24 mouse cellular contexts compared by ENCODE assay signal in the genomic region with DNA sequence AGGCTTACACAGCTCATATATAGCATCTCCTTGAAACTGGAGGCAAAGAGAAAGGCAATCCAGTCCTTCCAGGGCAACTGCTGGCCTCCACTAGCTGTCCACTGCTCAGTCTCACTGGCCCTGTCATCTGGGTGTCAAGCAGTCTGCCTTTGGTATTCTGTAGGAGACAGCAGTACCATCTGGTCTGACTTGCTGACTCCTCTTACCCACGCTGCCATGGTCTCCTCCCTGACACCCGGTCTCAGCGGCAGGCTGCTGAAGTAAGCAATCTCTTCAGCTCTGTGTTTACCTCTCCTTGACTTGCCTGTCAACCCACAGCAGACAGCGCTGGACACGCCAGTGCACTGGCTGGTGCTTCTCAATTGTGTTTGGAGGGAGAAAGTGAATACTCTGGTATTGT.
A peak's percentile ranks its signal among the peaks of the same experiment; 100 is the strongest.
DNase-seq lines count a peak whose midpoint lies in the region; ATAC-seq and TF ChIP-seq lines count a peak whose summit lies in the region.
"Had no signal": no experiment of that assay in that cellular context is flagged by ENCODE, and none has a peak within 500 bp of the region (broad histone marks: within the 10 kb centered on the region; RNA-seq: fewer than 3 reads in every experiment).

No protein-coding gene starts in this region.

- peak; percentile 13 to 52 for DNase-seq in kidney, postnatal 4 days
- no peak for DNase-seq in kidney, postnatal 25 days
- DNase-seq in midbrain, postnatal 0 days (ENCODE audit: low spot score) = peak; percentile 5
- DNase-seq in midbrain, embryonic 14.5 days = no peak
- DNase-seq in lung, postnatal 14 days = peak; percentile 12
- no peak for DNase-seq in adrenal gland, adult 8-10 months
- DNase-seq: adrenal gland, postnatal 25 days; cerebellum, adult 11-12 months; cerebellum, adult 9-11 months; gastrocnemius, postnatal 14 days; heart, postnatal 10 days; kidney, postnatal 10 days; right cerebral cortex, postnatal 4 days; thymus, postnatal 4 days had no signal

- no peak overlapping the region for H3K27ac ChIP-seq in hindbrain, embryonic 15.5 days (replicated peaks)
- no peak overlapping the region for H3K27ac ChIP-seq in hindbrain, embryonic 16.5 days (ENCODE audit: low read depth, low read length)
- H3K27ac ChIP-seq in midbrain, postnatal 0 days (ENCODE audit: low read depth, low read length) = no peak overlapping the region
- H3K27ac ChIP-seq in midbrain, embryonic 14.5 days (replicated peaks; ENCODE audit: low read depth, low read length) = no peak overlapping the region
- H3K27ac ChIP-seq: embryonic facial prominence, embryonic 15.5 days; forebrain, embryonic 13.5 days; heart, embryonic 13.5 days; left cerebral cortex, adult 2 months; limb, embryonic 13.5 days; midbrain, embryonic 15.5 days had no signal

- H3K9ac ChIP-seq in hindbrain, embryonic 15.5 days = no peak overlapping the region
- H3K9ac ChIP-seq in hindbrain, embryonic 16.5 days (ENCODE audit: low read depth, low read length) = no peak overlapping the region
- H3K9ac ChIP-seq in midbrain, postnatal 0 days (replicated peaks; ENCODE audit: low read length, poor library complexity, severe bottlenecking) = no peak overlapping the region
- no peak overlapping the region for H3K9ac ChIP-seq in midbrain, embryonic 14.5 days (replicated peaks; ENCODE audit: low read length)
- H3K9ac ChIP-seq: embryonic facial prominence, embryonic 15.5 days; forebrain, embryonic 13.5 days; heart, embryonic 13.5 days; limb, embryonic 13.5 days; midbrain, embryonic 15.5 days had no signal

- 0 out of 2 replicates have a peak, but pooled peaks cover 4% of the 10 kb centered on the region for H3K27me3 ChIP-seq in hindbrain, embryonic 15.5 days
- H3K27me3 ChIP-seq in hindbrain, embryonic 16.5 days (replicated peaks; ENCODE audit: control insufficient read depth, insufficient read depth, low read length) = no peaks in the 10 kb centered on the region
- H3K27me3 ChIP-seq in midbrain, postnatal 0 days (ENCODE audit: insufficient read depth, low read length) = no peaks in the 10 kb centered on the region
- 0 out of 2 replicates have a peak, but pooled peaks cover 9% of the 10 kb centered on the region for H3K27me3 ChIP-seq in midbrain, embryonic 14.5 days (ENCODE audit: control insufficient read depth, insufficient read depth, low read length)

- H3K4me2 ChIP-seq in hindbrain, embryonic 15.5 days = no peak overlapping the region
- no peak overlapping the region for H3K4me2 ChIP-seq in hindbrain, embryonic 16.5 days (ENCODE audit: low read length)
- no peak overlapping the region for H3K4me2 ChIP-seq in midbrain, postnatal 0 days (ENCODE audit: low read depth, low read length, poor library complexity, severe bottlenecking)
- no peak overlapping the region for H3K4me2 ChIP-seq in midbrain, embryonic 14.5 days (ENCODE audit: low read length)
- H3K4me2 ChIP-seq: embryonic facial prominence, embryonic 15.5 days; forebrain, embryonic 13.5 days; heart, embryonic 13.5 days; limb, embryonic 13.5 days; liver, embryonic 11.5 days; midbrain, embryonic 15.5 days had no signal

- TF ChIP-seq CTCF in midbrain, postnatal 0 days (IDR thresholded peaks at IDR 0.05) = no peak

- no peaks in the 10 kb centered on the region for H3K4me1 ChIP-seq in hindbrain, embryonic 15.5 days (replicated peaks)
- no peaks in the 10 kb centered on the region for H3K4me1 ChIP-seq in hindbrain, embryonic 16.5 days (ENCODE audit: control insufficient read depth, insufficient read depth, low read depth, low read length)
- H3K4me1 ChIP-seq in midbrain, postnatal 0 days (ENCODE audit: insufficient read depth, low read length) = no peaks in the 10 kb centered on the region
- peaks cover 2% of the 10 kb centered on the region; the same call in 1 of the 2 replicates for H3K4me1 ChIP-seq in midbrain, embryonic 14.5 days (ENCODE audit: control insufficient read depth, insufficient read depth, low read length)
- H3K4me1 ChIP-seq: forebrain, embryonic 13.5 days; midbrain, embryonic 15.5 days had no signal

- H3K4me3 ChIP-seq in hindbrain, embryonic 15.5 days = no peak overlapping the region
- H3K4me3 ChIP-seq in hindbrain, embryonic 16.5 days (ENCODE audit: low read length) = no peak overlapping the region
- H3K4me3 ChIP-seq in midbrain, postnatal 0 days (ENCODE audit: low read depth, low read length) = no peak overlapping the region
- no peak overlapping the region for H3K4me3 ChIP-seq in midbrain, embryonic 14.5 days (replicated peaks; ENCODE audit: low read depth, low read length)
- H3K4me3 ChIP-seq: embryonic facial prominence, embryonic 15.5 days; forebrain, embryonic 13.5 days; heart, embryonic 13.5 days; left cerebral cortex, adult 2 months; limb, embryonic 13.5 days; midbrain, embryonic 15.5 days had no signal

- 0 out of 2 replicates have a peak, but pooled peaks have one; percentile 23 for ATAC-seq in hindbrain, embryonic 15.5 days (ENCODE audit: low FRiP score, low read depth)
- no peak for ATAC-seq in hindbrain, embryonic 16.5 days
- no peak for ATAC-seq in midbrain, postnatal 0 days (ENCODE audit: low FRiP score)
- ATAC-seq in midbrain, embryonic 14.5 days (ENCODE audit: low FRiP score, low TSS enrichment) = no peak
- ATAC-seq: forebrain, embryonic 13.5 days; intestine, embryonic 16.5 days; midbrain, embryonic 15.5 days had no signal

- no peaks in the 10 kb centered on the region for H3K36me3 ChIP-seq in hindbrain, embryonic 15.5 days
- no peaks in the 10 kb centered on the region for H3K36me3 ChIP-seq in hindbrain, embryonic 16.5 days (ENCODE audit: control insufficient read depth, insufficient read depth, low read length)
- no peaks in the 10 kb centered on the region for H3K36me3 ChIP-seq in midbrain, postnatal 0 days (ENCODE audit: insufficient read depth, low read length)
- no peaks in the 10 kb centered on the region for H3K36me3 ChIP-seq in midbrain, embryonic 14.5 days (ENCODE audit: control insufficient read depth, insufficient read depth, low read length)
- H3K36me3 ChIP-seq: embryonic facial prominence, embryonic 15.5 days; heart, embryonic 13.5 days; limb, embryonic 13.5 days; midbrain, embryonic 15.5 days had no signal

- H3K9me3 ChIP-seq in hindbrain, embryonic 15.5 days = no peaks in the 10 kb centered on the region
- no peaks in the 10 kb centered on the region for H3K9me3 ChIP-seq in hindbrain, embryonic 16.5 days (ENCODE audit: control insufficient read depth, low read length)
- no peaks in the 10 kb centered on the region for H3K9me3 ChIP-seq in midbrain, postnatal 0 days (ENCODE audit: low read length)
- no peaks in the 10 kb centered on the region for H3K9me3 ChIP-seq in midbrain, embryonic 14.5 days (ENCODE audit: control insufficient read depth, low read length)
- H3K9me3 ChIP-seq: embryonic facial prominence, embryonic 15.5 days; forebrain, embryonic 13.5 days; heart, embryonic 13.5 days; limb, embryonic 13.5 days; midbrain, embryonic 15.5 days had no signal

- WGBS in hindbrain, embryonic 15.5 days = 52% methylated on average over 5 of the region's 5 CpGs
- WGBS in hindbrain, embryonic 16.5 days = 62% methylated on average over 5 of the region's 5 CpGs
- 67% methylated on average over 5 of the region's 5 CpGs for WGBS in midbrain, postnatal 0 days
- WGBS in midbrain, embryonic 14.5 days = 71% methylated on average over 5 of the region's 5 CpGs

Comparison
In these comparisons a context has a peak if more than half of its experiments do, and no peak if none do; other contexts are left out.
1. DNase-seq: peak in kidney, postnatal 4 days (2 of 2), midbrain, postnatal 0 days (single experiment) and lung, postnatal 14 days (single experiment); none in kidney, postnatal 25 days (0 of 2), midbrain, embryonic 14.5 days (single experiment) and adrenal gland, adult 8-10 months (single experiment).